Mouse (Mus musculus): ENCODE data around the gene Clec11a. TPM values are rescaled to one million over a fixed set of nuclear protein-coding genes. Genes with fewer than 3 reads are reported as not detected.
"Not testable (repeated sequence)": the region's sequence is repeated elsewhere in the genome, so short reads cannot be mapped to it uniquely, and the experiment has no call there.

Gene Clec11a
- total RNA-seq, 2 experiments from 2014 or later, result 0.74 to 4.3 TPM

DNA sequence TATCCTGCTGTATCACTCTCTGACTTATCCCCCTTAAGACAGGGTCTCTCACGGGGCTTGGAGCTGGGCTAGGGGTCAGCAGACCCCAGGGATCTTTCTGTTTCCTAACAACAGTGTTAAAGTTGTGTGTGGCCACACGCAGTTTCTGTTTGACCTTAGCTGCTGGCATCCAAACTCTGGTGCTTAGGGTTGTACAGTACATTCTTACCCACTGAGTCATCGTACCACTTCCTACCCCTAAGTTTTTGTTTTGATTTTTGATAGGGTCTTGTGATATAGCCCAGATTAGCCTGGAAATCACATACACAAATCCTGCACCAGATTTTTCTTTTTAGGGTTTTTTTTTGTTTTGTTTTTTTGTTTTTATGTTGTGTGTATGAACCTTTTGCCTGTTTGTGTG is 25.6 kb upstream of the Clec11a start:
- ATAC-seq (replicated peaks; ENCODE audit: low FRiP score, low TSS enrichment, poor library complexity, severe bottlenecking), result no peak

- no peak for ATAC-seq (replicated peaks; ENCODE audit: low FRiP score, low TSS enrichment, poor library complexity, severe bottlenecking)
Measured at GRCm38 (mm10) chr7:44326614-44327013, 19.9 kb upstream of the Clec11a start.

DNA sequence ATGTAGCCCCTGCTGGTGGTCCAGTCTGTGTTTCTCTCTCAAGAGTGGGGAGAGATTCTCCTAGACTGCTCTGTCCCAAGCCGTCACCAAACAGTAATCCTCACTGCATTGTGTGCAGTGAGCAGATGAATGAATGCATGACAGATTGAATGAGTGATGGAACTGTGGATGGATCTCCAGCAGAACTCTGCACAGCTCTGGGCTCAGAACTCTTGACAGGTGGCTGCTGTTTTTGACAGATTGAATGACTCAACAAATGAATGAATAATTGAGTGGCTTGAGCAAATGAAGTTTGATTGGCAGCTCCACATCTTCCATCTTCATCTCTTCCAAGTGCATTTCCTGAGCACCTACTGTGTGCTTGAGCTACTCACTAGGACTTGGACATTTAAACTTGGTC is 15.6 kb upstream of the Clec11a start:
- ATAC-seq (replicated peaks; ENCODE audit: low FRiP score, low TSS enrichment, poor library complexity, severe bottlenecking), result no peak

GRCm38 (mm10) chr7:44320886-44321285 is 14.2 kb upstream of the Clec11a start:
- ATAC-seq (replicated peaks; ENCODE audit: low FRiP score, low TSS enrichment, poor library complexity, severe bottlenecking), result no peak

- ATAC-seq (replicated peaks; ENCODE audit: low FRiP score, low TSS enrichment, poor library complexity, severe bottlenecking), result peak; percentile 55; the same call in 1 of the 2 replicates
Measured at GRCm38 (mm10) chr7:44317913-44318312, 11.2 kb upstream of the Clec11a start.

DNA sequence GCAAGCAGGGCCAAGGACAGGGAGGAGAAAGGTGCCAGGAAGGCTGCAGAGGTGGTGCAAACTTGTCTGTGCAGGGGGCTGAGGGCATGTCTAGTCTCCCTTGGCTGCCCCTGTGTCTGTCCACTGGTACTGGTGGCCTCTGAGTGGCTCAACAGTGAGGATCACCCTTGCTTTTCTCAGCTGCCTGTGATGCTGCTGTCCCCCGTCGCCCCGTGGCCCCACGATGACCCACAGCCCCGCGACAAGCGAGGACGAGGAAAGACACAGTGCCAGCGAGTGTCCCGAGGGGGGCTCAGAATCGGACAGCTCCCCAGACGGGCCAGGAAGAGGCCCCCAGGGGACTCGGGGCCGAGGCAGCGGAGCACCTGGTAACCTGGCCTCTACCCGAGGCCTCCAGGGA is 5.8 kb upstream of the Clec11a start:
- ATAC-seq (replicated peaks; ENCODE audit: low FRiP score, low TSS enrichment, poor library complexity, severe bottlenecking), result no peak

- ATAC-seq (replicated peaks; ENCODE audit: low FRiP score, low TSS enrichment, poor library complexity, severe bottlenecking), result no peak
Measured at GRCm38 (mm10) chr7:44311713-44312304, 5.1 kb upstream of the Clec11a start.

GRCm38 (mm10) chr7:44310878-44311712 is 4.4 kb upstream of the Clec11a start:
- ATAC-seq (replicated peaks; ENCODE audit: low FRiP score, low TSS enrichment, poor library complexity, severe bottlenecking), result no peak

DNA sequence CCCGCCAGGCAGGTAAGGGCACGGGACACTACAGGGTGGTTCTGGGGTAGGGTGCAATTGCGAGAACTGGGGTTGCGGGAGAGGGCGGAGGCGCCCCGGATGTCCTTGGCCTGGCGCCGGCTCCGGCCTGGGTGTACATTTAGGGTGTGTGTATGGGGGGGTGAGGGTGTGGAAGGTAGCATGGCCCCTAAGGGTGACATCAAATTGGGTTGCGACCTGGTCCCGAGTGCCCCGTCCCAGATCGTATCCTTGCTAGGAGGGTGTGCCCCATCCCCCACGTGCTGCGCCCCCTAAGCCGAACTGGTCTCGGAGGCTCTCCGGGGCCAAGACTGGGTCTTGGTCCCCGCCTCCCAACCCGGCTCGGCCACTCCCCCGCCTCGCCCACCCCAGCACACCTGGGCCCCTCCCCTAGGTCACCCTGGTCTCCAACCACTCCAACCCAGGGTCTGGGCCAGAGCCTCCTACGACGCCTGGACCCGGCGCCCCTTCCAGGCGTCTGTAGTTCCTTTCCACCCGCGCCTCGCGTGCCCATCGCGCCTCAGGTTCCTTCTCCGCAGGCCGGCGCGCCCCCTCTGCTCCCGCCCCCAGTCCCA is 3.7 kb upstream of the Clec11a start:
- ATAC-seq (replicated peaks; ENCODE audit: low FRiP score, low TSS enrichment, poor library complexity, severe bottlenecking), result no peak

- no peak for ATAC-seq (replicated peaks; ENCODE audit: low FRiP score, low TSS enrichment, poor library complexity, severe bottlenecking)
Measured at GRCm38 (mm10) chr7:44309475-44310284, 3.0 kb upstream of the Clec11a start, which contains the start of gene Shank1. TSS of gene Shank1 (plus strand) at chr7:44310253.

- no peak for ATAC-seq (replicated peaks; ENCODE audit: low FRiP score, low TSS enrichment, poor library complexity, severe bottlenecking)
Measured at GRCm38 (mm10) chr7:44307261-44308020, 739 bp upstream of the Clec11a start.

DNA sequence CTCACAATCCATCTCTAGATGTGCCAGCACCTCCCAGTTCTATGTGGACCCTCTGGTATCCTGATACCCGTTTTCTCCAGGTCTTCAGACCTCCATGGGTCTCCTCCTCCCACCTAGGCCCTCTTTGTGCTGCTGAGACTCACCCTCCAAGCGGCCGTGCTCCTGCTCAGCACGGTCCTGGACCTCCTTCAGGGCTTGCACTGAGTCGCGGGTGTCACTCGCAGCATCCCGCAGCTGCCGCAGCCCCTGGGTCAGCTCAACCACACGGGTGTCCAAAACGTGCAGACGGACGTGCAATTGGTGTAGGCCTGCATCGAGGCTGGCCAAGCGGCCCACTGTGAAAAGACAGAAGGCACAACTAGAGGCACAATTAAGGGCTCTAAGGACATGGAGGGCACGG is 1.0 kb downstream of the Clec11a start:
- ATAC-seq (replicated peaks; ENCODE audit: low FRiP score, low TSS enrichment, poor library complexity, severe bottlenecking), result no peak

- ATAC-seq (replicated peaks; ENCODE audit: low FRiP score, low TSS enrichment, poor library complexity, severe bottlenecking), result peak; percentile 95
Measured at GRCm38 (mm10) chr7:44304775-44305641, 1.7 kb downstream of the Clec11a start.

DNA sequence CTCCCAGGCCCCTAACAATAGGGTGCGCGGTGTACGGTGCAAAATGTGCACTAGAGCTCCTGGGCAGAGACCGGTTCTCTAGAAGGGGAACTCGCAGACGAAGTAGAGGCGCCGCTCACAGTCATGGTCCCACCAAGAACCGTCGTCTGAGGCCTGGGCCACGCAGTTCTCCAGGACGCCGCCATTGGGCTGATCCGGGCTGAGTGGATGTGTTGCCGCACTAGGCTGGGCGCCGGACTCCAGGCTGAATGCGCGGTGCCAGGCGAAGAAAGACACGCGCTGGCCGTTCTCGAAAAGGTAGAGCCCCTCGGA is 2.3 kb downstream of the Clec11a start:
- peak; percentile 4 for ATAC-seq (replicated peaks; ENCODE audit: low FRiP score, low TSS enrichment, poor library complexity, severe bottlenecking)

DNA sequence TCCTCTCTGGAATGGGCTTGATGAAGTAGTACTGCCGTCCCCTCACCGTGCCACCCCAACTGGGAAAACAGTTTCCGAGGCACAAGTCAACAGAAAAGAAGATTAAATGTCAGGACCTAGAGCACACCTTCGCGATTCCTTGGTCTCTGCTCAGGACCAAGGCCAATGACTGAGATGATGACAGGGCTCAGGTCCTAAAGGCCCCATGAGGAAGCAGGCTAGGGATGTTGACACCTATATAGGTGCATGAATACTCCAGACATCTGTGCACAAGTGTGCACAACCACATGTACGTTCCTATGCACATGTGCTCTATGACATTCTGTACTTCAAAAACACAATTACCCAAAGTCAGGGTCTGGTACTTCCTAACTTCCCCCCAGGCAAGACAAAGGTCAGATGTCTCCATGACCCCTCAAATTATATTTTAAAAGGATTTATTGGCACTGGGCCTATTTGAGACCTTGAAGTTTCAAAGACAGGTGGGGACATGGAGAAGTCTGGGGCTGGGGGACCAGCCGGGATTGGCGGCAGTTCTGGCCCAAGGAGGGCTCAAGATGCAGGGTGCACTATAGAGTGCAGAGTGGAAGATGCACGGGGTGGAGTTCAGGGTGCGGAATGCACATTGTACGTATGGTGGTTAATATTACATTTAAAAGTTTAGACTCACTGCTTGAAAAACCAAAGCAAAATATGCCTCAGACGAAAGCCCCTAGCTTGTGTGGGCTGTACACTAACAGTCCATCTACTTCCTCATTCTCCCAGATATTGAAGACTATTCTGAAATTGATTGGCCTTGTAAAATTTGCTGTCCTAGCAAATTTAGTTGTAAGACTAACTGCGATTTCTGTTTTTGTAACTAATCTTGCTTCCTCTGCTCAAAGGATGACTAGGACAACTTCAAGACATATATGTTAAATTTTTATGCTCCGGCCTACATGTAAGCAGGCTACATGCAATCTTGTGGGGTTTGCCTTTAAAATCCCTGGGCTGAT is 3.1 kb downstream of the Clec11a start:
- ATAC-seq (replicated peaks; ENCODE audit: low FRiP score, low TSS enrichment, poor library complexity, severe bottlenecking), result no peak

DNA sequence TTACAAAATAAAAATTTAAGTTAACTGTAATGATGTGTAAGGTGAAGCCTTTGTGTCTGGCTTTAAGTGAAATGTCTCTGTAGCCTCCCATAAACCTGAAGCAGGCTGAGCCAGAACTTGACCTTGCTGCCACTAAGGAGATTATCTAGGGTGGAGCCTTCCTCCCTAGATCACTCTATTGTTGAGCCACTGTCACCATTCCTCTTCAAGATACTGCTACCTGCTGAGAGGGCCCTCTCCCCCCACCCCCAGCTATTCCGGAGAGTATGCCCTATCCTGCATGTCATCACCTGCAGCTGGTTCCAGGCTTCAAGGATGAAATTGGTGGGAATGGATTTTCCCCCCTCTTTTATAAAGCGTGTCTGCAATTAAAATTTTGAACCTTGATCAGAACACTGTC is 9.2 kb downstream of the Clec11a start:
- ATAC-seq (replicated peaks; ENCODE audit: low FRiP score, low TSS enrichment, poor library complexity, severe bottlenecking), result not testable (repeated sequence)

DNA sequence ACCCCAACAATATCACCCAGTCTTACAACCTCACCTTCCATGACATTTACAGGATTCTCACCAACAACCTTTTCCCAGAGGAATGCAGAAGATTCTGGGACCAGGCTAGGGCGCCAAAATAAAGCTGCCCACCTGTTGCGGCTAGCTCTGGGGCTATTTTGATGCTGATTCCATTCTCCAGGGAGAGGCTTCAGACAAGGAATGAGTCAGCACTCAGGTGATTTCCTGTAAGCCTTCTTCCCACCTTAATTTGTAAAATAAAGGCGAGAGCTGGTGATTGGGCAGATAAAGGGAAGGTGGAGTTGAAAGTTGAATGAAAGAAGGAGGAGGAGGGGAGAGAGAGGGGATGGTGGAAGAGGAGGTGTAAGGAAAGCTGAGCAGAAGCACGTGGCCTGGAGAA is 15.3 kb downstream of the Clec11a start:
- ATAC-seq (replicated peaks; ENCODE audit: low FRiP score, low TSS enrichment, poor library complexity, severe bottlenecking), result no peak

All from megakaryocyte-erythroid progenitor cell, adult 5-6 weeks (primary cell).